Mouse (Mus musculus) liver, adult 2 months (tissue): ENCODE results near the gene Gprc5a.

Experiments used
- CTCF ChIP-seq: fragments of 200-500 bp; IDR thresholded peaks from 2 replicates; pipeline ENCODE4 v1.5.1; 2011; ENCODE audit warnings: low read depth, low read length, control low read depth
- POLR2A ChIP-seq: fragments of 200-500 bp; IDR thresholded peaks from 2 replicates; pipeline ENCODE4 v1.6.1; 2011; ENCODE audit warnings: low read length, control low read depth; ENCODE audit not compliant: insufficient read depth; ENCODE audit errors: extremely low read depth

- no peak for TF ChIP-seq POLR2A
- TF ChIP-seq CTCF: no peak
Observed at GRCm38 (mm10) chr6:135024781-135025420, 40.5 kb upstream of the Gprc5a start.
